Mouse (Mus musculus) left cerebral cortex, postnatal 14 days (tissue): ENCODE data around the gene Usp32. TPM values are rescaled to one million over a fixed set of nuclear protein-coding genes. Genes with fewer than 3 reads are reported as not detected.
"Not testable (repeated sequence)": the region's sequence is repeated elsewhere in the genome, so short reads cannot be mapped to it uniquely, and the experiment has no call there.

Experiments
- DNase-seq, 2 experiments: peaks; one replicate each; pipeline ENCODE4 v3.0.0; 2021 to 2022; ENCODE audit warnings: low spot score in 2 of 2, mixed read lengths in 1 of 2
- intact Hi-C: fragments of 180-260 bp; cut with DNase I; formaldehyde crosslinking; loops from one replicate; pipeline ENCODE4 v1.15.1; 2025
- long read RNA-seq, 2 experiments: library from polyadenylated mRNA; stranded (forward); transcript quantifications; one replicate each; pipeline ENCODE4 v2.0.0; 2021
- total RNA-seq, 2 experiments: library from RNA; stranded (reverse); gene quantifications; 2 replicates each; pipeline ENCODE4 v1.2.3; 2021

Gene Usp32
- total RNA-seq = 10 to 100 TPM; 92.5 to 99.8 TPM
- long read RNA-seq, experiment 1, full-length matches to known transcripts = 2 of 31 reads
- long read RNA-seq, experiment 1, partial matches to known transcripts = 20 of 31 reads
- long read RNA-seq, experiment 1, other reads (novel, unspliced or antisense) = 9 of 31 reads
- long read RNA-seq, experiment 2, full-length matches to known transcripts = 2 of 16 reads
- long read RNA-seq, experiment 2, partial matches to known transcripts = 6 of 16 reads
- long read RNA-seq, experiment 2, other reads (novel, unspliced or antisense) = 8 of 16 reads

DNA sequence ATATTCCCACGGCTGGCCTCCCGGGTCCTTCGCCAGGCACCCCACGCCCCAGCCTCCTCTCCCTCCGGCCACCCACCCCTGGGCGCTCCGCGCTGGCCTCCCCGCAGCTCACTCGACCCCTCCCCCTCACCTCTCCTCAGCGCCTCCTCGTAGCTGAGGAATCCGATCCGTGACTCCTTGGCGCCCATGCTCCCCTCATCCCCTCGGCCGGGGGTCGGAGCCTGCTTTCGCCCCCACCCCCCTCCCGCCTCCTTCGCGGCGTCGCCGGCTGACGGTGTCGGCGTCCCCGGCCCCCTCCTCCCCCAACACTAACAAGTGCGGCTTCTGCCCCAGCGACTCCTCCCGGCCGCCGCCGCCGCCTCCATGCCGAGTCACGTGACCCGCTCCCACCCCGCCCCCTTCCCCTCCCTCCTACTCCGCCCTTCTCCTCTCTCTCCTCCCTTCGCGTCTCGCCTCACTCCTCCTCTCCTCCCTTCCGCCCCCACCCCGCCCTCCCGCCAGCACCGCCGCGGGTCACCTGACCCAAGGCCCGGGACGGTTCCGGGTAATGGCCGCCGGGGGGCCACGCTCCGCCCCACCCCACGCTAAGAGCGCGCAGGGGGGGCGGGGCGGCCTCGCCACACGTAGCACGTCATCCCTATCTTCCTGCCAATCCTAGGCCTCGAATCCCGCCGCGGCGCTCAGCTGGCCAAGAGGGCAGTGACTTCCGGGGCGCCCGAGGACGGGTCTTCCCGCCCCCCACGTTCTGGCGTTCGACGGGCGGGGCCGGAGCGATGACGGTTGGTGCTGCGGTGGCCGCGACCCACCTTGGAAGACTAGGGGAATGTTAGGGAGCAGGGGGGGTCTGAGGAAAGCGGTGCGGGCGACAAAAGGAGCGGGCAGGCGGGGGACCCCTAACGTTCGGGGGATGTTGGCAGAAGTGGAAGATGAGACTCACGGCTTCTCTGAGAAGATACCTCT is at the start of gene Usp32:
Usp32 (minus strand) TSS at position 581 of the 960 bp plus-strand sequence.
- intact Hi-C loops = loop anchor here (5.0 kb wide), 1 partner anchor 268 kb away; the partner anchor contains the start of gene Ggnbp2
- DNase-seq = peak; percentile 97

DNA sequence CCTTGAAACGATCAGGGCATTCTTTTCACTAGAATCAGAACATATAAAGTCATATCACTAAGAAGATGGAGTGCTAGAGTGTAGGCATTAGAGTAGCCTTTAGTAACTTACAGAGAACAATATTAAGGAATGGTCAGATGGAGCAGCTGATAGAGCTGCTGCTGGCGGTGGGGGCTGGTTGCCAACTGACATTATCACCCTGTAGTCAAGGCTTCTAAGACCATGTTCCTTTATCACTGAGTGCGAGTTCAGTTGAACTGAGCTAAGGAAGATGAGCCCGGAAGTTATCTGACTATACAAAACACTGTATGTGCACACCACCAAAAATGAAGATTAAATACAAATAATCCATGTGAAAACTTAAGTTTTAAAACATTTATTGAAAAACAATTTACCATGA is 49.1 kb upstream of the Usp32 start:
- intact Hi-C loops = loop anchor here (10.0 kb wide), 1 partner anchor 174 kb away; no protein-coding TSS in a partner anchor
- DNase-seq = no peak

DNA sequence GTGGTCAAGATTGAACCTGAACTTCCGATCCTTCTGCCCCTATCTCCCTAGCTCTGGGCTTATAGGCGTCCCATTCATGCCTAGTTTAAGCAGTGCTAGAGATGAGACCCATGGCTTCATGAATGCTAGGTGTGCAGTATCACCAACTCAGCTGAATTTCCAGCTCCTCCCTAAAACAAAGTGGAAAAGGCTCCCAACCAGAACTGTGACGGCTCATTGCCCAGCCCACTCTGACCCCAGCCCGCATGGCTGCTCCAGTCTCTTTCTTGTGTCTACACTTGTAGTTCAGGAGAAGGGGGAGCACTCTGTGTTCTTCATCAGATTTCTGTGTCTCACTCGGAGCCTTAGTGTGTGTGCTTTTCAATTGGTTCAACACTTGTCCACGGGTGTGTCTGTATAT is 44.9 kb upstream of the Usp32 start:
- intact Hi-C loops = loop anchor here (5.0 to 10.0 kb wide), 2 partner anchors 170 to 268 kb away; partner anchors contain the start of gene Znhit3
- DNase-seq = no peak

DNA sequence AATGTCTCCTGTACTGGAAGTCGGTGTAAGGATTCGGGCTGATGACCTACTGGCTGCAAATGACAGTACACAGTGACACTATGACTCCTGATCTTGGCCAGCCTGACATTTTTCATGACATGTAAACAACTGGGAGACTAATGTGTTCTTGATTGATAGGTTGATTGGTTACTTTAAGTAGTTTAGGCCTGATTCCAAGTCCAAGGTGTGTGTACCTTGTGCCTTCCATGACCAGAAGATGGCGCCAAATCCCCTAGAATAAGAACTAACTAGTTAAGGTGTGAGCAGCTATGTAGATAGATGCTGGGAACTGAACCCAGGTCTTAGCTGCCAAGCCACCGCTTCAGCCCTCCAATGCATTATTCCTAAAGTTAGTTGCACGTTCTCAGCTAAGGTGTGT is 44.1 kb upstream of the Usp32 start:
- DNase-seq = peak in 1 of 2 experiments; percentile 24
- intact Hi-C loops = loop anchor here (5.0 to 10.0 kb wide), 2 partner anchors 169 to 267 kb away; partner anchors contain the start of gene Znhit3

DNA sequence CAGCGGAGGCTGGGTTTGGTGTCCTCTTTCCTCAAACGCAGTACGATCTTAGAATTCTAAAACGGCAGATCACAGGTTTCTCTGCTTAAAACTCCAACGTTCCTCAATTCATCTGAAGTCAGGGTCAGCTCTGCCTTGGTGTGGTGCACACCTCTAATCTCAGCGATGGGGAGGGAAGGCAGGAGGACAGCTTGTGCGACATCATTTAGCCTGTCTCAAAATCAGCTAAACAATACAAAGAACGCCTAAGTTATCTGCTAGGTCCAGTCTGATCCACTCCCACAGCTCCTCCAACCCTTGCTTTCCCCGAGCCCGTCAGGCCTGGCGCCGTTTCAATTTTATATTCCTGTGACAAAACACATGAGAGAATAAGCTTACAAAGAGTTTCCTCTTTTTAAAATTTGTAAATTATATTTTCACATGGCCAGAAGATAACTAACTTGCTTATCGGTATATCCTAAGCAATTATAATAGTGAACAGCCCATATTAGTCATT is 43.4 kb upstream of the Usp32 start:
- intact Hi-C loops = loop anchor here (5.0 to 10.0 kb wide), 2 partner anchors 169 to 266 kb away; partner anchors contain the start of gene Znhit3

DNA sequence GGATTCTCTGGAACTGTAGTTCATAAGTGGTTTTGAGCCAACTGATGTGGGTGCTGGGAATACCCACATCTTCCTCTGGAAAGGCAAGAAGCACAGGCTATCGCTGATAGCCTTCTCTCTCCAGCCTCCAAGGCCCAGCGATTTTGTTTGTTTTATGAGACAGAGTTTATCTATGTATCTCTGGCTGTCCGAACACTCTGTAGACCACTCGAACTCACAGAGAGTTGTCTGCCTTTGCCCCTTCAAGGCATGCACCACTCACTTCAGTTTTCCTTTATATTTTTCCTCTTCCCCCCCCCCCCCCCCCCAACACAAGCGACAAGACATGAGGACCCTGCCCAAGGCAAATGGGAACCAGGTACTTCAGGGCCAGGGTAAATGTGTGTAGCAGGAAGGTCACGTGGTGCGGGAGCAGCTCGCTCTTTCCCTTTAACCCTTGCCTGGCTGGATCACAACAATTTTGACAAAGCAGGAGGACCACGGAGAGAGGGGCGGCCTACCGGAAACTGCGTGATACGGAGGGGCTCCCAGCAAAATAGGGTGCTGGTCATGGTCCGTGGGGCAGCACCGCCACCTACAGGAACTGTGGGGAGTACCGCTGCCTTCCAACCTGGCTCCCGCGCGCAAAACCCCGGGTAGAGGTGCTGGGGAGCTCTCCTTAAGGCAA is 42.8 kb upstream of the Usp32 start:
- intact Hi-C loops = loop anchor here (5.0 to 10.0 kb wide), 2 partner anchors 168 to 265 kb away; partner anchors contain the start of gene Znhit3
- DNase-seq = peak; percentile 74 to 80

More for the DNA sequence above, 43.4 kb upstream of the Usp32 start:
- DNase-seq = no peak

DNA sequence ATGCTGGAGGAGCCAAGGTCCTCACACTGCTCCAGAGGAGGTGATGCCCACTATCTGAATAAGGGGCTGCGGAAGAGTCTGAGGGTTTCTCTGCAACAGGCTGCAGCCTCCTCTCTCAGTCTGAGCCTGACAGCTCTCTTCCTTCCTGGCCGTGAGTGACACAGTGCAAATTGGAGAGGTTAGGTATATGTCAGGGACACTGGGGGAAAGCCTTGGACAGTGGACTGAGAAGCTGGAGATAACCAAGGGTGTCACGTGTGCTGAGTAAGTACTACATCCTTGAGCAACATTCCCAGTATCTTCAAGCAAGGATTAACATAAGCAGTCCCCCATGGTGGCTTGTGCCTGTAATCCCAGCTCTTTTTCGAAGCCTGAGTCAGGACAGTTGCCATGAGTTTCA is 38.5 kb upstream of the Usp32 start:
- intact Hi-C loops = no loop called here
- DNase-seq = no peak

DNA sequence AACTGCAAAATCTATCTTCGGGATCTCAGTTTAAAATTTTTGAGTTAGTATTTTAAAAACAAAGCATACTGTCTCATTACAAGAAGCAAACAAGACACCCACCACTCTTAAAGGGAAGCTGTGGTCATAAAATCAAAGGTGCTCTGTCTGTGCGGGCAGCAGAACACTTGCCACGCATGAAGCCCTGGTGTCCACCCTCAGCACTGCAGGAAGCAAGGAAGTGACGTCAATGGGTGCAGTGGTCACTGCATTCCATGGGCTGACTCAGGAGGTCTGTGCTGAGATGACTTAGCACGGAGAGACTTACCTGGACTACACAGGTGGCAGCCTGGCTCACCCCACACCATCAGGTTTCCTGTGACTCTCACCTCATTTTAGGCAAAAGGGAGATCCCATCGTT is 37.8 kb upstream of the Usp32 start:
- DNase-seq = no peak
- intact Hi-C loops = no loop called here

DNA sequence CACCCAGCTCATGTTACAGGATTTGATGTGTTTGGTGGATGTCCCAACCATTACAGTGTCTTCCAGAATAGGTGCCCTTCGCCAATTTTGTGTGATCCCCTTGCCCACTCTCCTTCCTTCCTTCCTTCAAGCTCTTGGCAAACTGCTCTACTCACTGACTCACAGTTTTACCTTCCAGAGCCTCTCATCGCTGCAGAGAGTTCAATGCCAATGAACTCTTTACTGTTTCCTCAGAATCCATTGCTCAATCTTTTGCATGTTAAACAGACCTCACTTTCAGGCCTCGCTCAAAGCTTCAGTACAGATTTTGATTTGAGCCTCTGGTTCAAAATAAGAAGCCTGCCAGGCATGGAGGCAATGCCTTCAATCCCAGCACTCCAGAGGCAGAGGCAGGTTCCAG is 36.0 kb upstream of the Usp32 start:
- no peak for DNase-seq
- intact Hi-C loops = no loop called here

DNA sequence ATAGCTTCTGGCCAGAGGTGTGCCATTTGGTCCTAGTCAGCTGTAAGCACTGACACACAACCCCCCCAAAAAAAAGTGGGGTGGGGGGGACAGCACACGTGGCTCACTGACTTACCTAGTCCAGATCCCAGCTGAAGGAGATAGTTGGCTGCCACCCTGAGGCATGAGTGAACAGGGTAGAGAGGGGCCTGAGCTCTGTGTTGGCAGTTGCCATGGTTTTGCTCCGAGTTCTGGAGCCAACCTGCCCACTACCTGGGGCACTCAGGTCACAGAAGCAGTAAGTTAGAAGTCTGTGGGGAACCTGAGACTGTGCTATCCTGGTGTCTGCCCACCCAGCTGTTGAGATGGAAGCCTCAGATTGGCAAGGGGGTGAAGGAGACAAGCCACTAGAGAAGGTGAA is 30.9 kb upstream of the Usp32 start:
- intact Hi-C loops = loop anchor here (5.0 kb wide), 1 partner anchor 91 kb away; no protein-coding TSS in a partner anchor
- DNase-seq = no peak

DNA sequence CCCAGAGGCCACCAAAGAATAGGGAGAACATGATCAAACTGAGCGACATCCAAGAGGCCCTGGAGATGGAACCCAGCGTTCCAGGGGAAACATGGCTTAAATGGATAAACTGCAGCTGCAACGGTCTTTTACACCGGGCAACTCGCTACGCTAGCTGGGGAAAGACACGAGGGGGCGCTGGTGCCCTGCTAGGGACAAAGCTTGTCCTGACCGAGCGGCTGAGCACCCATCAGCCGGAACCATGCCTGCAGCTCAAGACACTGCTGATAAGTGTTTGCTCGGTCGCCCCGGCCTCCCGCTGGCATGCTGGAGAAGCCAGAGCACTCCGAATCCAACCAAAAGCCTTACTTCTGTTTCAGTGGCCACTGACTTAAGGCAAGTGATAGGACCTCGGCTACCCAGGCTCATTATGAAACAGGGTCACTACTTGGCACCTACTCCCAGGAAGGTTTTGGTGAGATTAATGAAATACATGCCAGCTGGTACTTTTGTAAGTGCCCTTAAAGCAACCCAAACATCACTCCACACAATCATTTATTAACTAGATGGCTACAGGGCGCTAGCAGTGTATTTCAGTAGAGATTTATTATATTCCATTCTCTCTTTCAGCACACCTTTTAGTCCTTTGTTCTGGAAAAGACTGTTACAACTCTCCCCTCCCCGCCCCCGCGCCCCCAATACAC is 30.2 kb upstream of the Usp32 start, which contains the start of gene 1700125H20Rik:
1700125H20Rik (plus strand) TSS at position 347 of the 683 bp plus-strand sequence.
- DNase-seq = peak; percentile 84 to 88
- intact Hi-C loops = loop anchor here (5.0 kb wide), 1 partner anchor 92 kb away; no protein-coding TSS in a partner anchor

DNA sequence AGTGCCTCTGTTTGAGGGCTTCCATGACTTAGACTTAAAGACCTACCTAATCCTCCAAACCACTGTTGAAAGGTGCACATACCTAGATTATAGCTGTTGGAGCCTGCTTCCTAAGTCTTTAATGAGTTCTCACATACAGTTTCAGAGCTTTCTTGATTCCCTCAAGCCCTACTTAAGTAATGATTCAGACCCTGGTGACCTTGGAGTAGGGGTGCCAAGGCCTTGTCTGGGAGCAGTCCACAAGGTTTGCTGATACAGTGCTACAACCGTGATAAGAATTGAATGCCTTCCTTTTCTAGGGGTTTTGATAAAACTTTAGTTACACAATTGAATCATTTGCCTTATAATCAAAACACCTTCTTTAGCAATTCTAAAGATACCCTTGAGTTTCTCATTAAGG is 27.5 kb upstream of the Usp32 start:
- DNase-seq = no peak
- intact Hi-C loops = no loop called here

DNA sequence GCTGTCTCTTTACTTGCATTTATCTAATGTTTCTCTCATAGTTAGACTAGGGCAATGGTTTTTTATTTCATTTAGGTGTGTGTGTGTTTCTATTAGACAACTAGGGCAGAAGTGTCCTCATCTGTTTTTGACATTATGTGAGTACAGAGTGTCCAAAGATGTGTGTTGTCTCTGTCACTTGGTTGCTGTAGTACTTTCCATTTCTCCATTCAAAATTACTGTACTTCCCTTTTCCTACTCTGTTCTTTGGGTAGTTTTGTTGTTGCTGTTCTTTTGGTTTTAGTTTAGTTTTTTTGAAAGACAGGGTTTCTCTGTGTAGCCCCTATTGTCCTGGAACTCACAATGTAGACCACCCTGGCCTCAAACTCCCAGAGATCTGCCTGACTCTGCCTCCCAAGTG is 24.4 kb upstream of the Usp32 start:
- intact Hi-C loops = no loop called here
- DNase-seq = no peak

DNA sequence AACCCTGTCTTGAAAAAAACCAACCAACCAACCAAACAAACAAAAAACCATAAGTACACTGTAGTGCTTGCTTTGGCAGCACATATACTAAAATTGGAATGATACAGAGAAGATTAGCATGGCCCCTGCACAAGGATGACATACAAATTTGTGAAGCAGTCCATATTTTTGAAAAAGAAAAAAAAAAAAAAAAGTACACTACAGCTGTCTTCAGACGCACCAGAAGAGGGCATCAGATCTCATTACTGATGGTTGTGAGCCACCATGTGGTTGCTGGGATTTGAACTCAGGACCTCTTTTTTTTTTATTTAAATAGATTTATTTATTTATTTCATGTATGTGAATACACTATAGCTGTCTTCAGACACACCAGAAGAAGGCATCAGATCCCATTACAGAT is 23.1 kb upstream of the Usp32 start:
- intact Hi-C loops, DNase-seq: not testable (repeated sequence)

DNA sequence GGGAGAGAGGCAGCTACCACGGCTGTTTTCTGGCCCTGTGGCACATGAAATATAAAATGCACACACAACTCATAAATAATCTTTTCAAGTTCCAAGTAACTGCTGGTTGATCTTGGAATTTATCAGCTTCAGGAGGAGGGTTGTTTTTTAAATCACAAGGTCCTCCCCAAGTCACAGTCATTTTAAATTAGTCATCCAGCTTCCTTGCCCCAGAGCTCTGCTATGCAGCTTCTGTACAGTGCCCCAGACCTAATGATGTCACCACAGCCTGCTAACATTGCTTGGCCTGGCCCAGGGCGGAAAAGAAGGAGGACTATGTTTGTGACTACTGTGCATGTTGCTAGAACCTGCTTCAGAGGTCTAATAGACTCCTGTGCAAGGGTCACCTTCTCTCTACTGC is 17.3 kb upstream of the Usp32 start:
- no peak for DNase-seq
- intact Hi-C loops = no loop called here

DNA sequence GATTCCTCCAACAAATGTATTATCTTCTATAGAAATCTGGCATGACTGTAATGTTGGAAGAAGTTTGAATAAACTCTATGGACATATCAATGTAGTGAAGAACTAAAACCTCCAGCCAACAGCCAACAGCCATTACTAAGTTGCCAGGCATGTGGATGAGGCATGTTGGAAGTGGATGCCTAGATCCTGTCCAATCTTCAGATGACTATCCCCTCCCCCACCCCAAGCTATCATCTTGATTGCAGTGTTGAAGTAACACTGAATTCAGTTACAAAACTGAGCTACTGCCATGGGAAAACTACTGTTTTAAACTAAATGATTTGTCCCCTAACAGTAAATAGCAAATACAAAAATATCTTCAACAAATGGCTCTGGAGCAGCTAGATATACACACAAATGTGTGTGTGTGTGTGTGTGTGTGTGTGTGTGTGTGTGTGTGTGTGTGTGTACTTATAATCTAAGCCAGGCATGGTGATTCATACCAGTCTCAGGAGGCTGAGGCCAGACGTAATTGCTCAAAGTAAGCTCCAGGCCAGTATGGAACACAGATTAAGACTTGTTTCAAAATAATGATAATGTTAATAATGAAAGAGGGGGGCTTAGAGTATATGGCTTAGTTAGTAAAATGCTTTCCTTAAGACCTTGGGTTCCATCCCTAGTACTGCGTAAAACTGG is 12.4 kb upstream of the Usp32 start:
- intact Hi-C loops = no loop called here
- DNase-seq = no peak

DNA sequence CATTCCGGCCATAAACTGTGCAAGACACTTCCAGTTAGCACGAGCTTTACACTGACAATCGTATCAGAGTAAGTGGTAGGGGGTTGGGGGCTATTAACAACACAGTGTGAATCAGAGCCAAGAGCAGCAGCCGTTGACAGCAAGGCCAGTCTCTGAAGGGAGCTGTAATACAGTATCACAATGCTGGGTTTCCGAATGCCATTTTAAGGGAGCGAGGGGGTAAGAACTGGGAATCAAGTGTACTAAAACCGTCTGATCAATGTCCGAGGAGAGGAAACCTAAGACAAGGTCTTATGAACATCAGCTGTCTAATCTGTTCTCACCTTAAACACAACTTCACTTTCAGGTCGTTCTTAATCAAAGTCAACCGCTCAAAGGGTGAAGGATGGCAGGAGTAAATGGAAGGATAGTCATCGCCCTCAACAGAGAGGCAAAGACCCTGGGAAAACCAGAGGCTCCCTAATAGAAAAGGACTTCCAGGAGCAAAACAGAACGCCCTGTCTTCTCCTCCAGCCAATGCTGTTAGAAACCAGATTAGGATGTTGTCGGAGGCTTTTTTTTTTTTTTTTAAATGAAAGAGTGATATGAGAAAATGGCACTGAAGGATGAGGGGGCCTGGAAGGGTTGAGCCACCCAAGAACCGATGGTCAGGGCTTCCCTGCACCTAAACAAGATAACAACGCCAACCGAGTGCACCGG is 1.0 kb downstream of the Usp32 start:
- intact Hi-C loops = loop anchor here (5.0 kb wide), 1 partner anchor 267 kb away; the partner anchor contains the start of gene Ggnbp2
- peak; percentile 4 to 12 for DNase-seq
